Mouse (Mus musculus) hindbrain, embryonic 11.5 days (tissue): ENCODE data around the gene Carmil3. TPM values are rescaled to one million over a fixed set of nuclear protein-coding genes. Genes with fewer than 3 reads are reported as not detected.
A peak's percentile ranks its signal among the peaks of the same experiment; 100 is the strongest.

Experiments
- ATAC-seq: fragments of 200-750 bp; cut with Nextera tagmentation; 2 replicates; pipeline ENCODE4 v1.8.0; 2017; ENCODE audit warnings: mild to moderate bottlenecking, moderate TSS enrichment, moderate library complexity; ENCODE audit not compliant: low FRiP score
- DNase-seq: peaks from one replicate; pipeline ENCODE4 v3.0.0-alpha.2; 2015; ENCODE audit warnings: low spot score
- H3K27ac ChIP-seq: fragments of 300-500 bp; sonication (generic); 2 replicates; pipeline ENCODE4 v1.5.1; 2014; ENCODE audit warnings: mild to moderate bottlenecking, low read depth, low read length
- H3K27me3 ChIP-seq: fragments of 300-500 bp; sonication (generic); 2 replicates; pipeline ENCODE4 v1.6.1; 2014; ENCODE audit warnings: mild to moderate bottlenecking, low read length, moderate library complexity, mixed read lengths; ENCODE audit not compliant: control insufficient read depth, insufficient read depth
- H3K36me3 ChIP-seq: fragments of 300-500 bp; sonication (generic); 2 replicates; pipeline ENCODE4 v1.6.1; 2014; ENCODE audit warnings: mild to moderate bottlenecking, low read length, moderate library complexity, mixed read lengths; ENCODE audit not compliant: control insufficient read depth, insufficient read depth
- H3K4me1 ChIP-seq: fragments of 300-500 bp; sonication (generic); replicated peaks from 2 replicates; pipeline ENCODE4 v1.6.1; 2014; ENCODE audit warnings: low read length, mixed read lengths; ENCODE audit not compliant: control insufficient read depth, insufficient read depth
- H3K4me2 ChIP-seq: fragments of 300-500 bp; sonication (generic); replicated peaks from 2 replicates; pipeline ENCODE4 v1.6.1; 2014; ENCODE audit warnings: mild to moderate bottlenecking, low read depth, low read length
- H3K4me3 ChIP-seq: fragments of 300-500 bp; sonication (generic); 2 replicates; pipeline ENCODE4 v1.5.1; 2014; ENCODE audit warnings: low read depth, low read length
- H3K9ac ChIP-seq: fragments of 300-500 bp; sonication (generic); 2 replicates; pipeline ENCODE4 v1.6.1; 2014; ENCODE audit warnings: low read depth, low read length
- H3K9me3 ChIP-seq: fragments of 300-500 bp; sonication (generic); 2 replicates; pipeline ENCODE4 v1.6.1; 2016; ENCODE audit warnings: low read length; ENCODE audit not compliant: control insufficient read depth
- WGBS: fragments of 180-500 bp; shearing (Covaris S2); extraction: QIAGEN DNeasy Blood & Tissue Kit; methylation state at CpG from one replicate; pipeline ENCODE4 v1.1.7; 2014; 5-methylcytosine and 5-hydroxymethylcytosine counted together
- polyA plus RNA-seq: library from polyadenylated mRNA; unstranded; fragments of >200 nt; fragmentation: Nextera tagmentation; extraction: Ambion mirVana; gene quantifications from 2 replicates; pipeline ENCODE4 v1.2.1, GENCODE M21; 2014

The Carmil3 gene
- polyA plus RNA-seq, 1 experiment from 2014 or later, result 14.0 TPM

DNA sequence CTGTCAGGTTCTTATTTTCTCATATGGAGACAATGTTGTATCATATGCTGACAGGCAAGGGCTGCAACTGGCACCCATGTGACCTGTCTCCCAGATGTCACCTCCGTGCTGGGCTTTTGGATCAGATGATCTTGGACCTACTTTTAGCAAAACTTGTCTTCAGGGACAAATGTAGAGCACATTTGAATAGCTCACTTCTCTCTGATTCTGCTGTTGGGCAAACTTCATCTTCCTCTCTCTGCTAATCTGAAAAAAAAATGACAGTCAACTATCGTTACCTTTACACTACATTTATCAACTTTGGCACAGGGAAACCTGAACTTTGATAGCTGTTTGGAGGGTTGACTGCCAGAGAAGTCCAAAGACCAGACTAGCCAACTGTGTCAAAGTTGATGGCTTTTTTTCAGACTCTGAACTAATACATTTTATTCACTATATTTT, 22.1 kb upstream of the Carmil3 start:
- no peaks in the 10 kb centered on the region for H3K9me3 ChIP-seq
- no peaks in the 10 kb centered on the region for H3K36me3 ChIP-seq
- WGBS, result 88% methylated on average over 2 of the region's 2 CpGs
- H3K9ac ChIP-seq, result no peak overlapping the region
- DNase-seq (no peak), ATAC-seq (no peak)
- no peak overlapping the region for H3K4me3 ChIP-seq
- no peak overlapping the region for H3K27ac ChIP-seq
- H3K4me1 ChIP-seq, result no peaks in the 10 kb centered on the region
- H3K27me3 ChIP-seq, result no peaks in the 10 kb centered on the region
- no peak overlapping the region for H3K4me2 ChIP-seq

DNA sequence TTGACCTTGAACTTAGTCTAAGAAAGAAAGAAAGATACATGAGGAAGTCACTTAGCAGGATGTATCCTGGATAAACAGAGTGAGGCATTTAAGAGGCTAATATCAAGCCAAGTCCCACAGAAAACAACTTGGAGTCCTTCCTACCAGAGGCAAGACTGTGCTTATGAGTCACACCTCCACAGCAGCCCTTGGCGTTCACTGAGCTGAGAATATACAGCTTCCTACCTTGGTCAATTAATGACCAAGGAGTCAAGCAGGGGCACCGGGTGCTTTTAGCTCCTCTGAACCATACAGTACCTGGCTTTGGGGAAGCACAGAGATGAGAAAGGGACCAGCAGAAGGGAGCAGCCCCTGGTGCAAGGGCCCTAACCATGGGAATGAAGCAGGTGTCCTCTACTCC, 21.4 kb upstream of the Carmil3 start:
- no peak for ATAC-seq
- Histone ChIP-seq H3K36me3 (no peaks in the 10 kb centered on the region), H3K4me3 (no peak overlapping the region), H3K4me2 (no peak overlapping the region), H3K9ac (no peak overlapping the region), H3K27me3 (no peaks in the 10 kb centered on the region), H3K4me1 (no peaks in the 10 kb centered on the region), H3K27ac (no peak overlapping the region), H3K9me3 (no peaks in the 10 kb centered on the region)
- WGBS, result 71% methylated on average over 2 of the region's 2 CpGs
- DNase-seq, result no peak

DNA sequence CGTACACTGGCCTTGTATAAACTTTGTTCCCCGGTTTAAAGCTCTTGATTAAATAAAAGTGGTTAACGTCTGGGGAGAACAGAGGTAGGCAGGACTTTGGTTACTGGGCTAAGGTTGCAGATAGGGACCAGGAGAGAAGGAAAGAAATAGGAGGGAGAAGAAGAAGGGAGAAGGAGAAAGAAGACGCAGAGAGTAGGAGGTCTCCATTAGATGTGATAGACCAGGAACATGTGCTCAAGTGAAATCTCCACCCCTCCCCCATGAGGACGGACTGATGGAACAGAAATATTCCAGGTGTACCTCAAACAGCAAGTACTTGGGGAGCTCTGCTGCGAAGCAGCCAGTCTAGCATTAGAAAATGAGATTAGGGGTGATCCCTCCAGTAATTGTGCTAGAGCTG, 20.6 kb upstream of the Carmil3 start:
- no peak for DNase-seq
- no peak overlapping the region for H3K9ac ChIP-seq
- no peaks in the 10 kb centered on the region for H3K36me3 ChIP-seq
- H3K27ac ChIP-seq, result no peak overlapping the region
- no peaks in the 10 kb centered on the region for H3K9me3 ChIP-seq
- H3K4me2 ChIP-seq, result no peak overlapping the region
- no peak for ATAC-seq
- no peaks in the 10 kb centered on the region for H3K27me3 ChIP-seq
- H3K4me3 ChIP-seq, result no peak overlapping the region
- no peaks in the 10 kb centered on the region for H3K4me1 ChIP-seq
- 90% methylated on average over 6 of the region's 6 CpGs for whole genome bisulfite sequencing

DNA sequence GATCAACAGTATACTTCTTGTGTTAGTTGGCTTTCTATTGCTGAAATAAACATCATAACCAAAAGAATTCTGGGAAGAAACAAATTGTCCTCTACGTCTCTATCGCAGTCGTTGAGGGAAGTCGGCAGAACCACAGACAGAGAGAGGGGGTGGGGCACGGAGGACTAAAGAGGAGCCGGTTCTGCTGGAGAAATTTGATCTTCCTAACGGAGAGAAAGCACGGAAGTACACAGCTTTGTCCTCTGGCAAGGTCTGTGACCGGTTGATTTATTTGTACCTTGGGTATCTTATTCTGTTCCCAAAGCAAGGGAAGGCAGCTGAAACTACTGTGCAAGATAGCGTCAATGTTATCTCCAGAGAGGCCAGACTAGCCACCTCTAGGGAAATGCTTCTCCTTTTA, 19.6 kb upstream of the Carmil3 start:
- H3K4me3 ChIP-seq, result no peak overlapping the region
- 13% methylated on average over 10 of the region's 10 CpGs for WGBS
- H3K36me3 ChIP-seq, result no peaks in the 10 kb centered on the region
- H3K9me3 ChIP-seq, result no peaks in the 10 kb centered on the region
- H3K27ac ChIP-seq, result no peak overlapping the region
- ATAC-seq (no peak), DNase-seq (peak; percentile 10)
- no peaks in the 10 kb centered on the region for H3K4me1 ChIP-seq
- H3K9ac ChIP-seq, result no peak overlapping the region
- no peaks in the 10 kb centered on the region for H3K27me3 ChIP-seq
- H3K4me2 ChIP-seq, result no peak overlapping the region

DNA sequence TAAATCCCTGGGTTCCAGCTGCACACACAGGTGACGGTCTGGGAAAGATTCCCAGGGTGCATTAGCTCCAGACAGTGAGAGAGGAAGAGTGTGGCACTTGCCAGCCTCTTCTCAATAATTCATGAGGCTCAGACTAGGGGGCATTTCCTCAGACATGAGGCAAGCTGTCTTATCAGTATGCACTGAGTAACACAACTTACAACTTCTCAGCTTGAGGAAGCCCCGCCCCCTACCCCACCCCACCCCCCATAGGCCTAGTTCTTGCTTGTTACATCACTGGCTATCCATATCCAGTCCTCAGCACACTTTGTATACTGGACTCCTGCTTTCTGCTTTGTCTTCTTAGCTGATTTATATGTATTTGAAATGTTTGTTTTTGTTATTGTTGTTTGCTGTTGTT, 14.8 kb upstream of the Carmil3 start:
- Histone ChIP-seq H3K9me3 (no peaks in the 10 kb centered on the region), H3K27ac (no peak overlapping the region), H3K27me3 (no peaks in the 10 kb centered on the region), H3K4me1 (no peaks in the 10 kb centered on the region), H3K9ac (no peak overlapping the region), H3K4me3 (no peak overlapping the region), H3K36me3 (no peaks in the 10 kb centered on the region), H3K4me2 (no peak overlapping the region)
- ATAC-seq (no peak), DNase-seq (no peak)
- 62% methylated on average over 2 of the region's 2 CpGs for WGBS

DNA sequence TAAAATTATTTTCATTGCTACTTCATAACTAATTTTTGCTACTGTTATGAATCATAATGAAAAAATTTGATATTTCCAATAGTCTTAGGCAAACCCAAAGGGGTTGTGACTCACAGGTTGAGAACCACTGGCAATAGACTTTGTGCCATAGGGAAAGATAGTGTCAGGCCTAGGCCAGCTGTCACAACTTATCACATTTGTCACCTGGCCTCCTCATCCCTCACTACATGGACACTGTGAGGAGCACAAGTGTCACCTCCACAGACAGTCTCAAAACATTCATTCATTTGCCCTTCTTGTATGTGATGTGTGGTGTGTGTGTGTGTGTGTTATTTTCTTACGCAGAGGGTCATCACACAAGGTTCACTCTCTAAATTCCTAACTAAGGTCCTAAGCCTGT, 13.0 kb upstream of the Carmil3 start:
- no peak overlapping the region for H3K9ac ChIP-seq
- WGBS, result 96% methylated on average over 1 of the region's 1 CpGs
- H3K4me3 ChIP-seq, result no peak overlapping the region
- H3K9me3 ChIP-seq, result no peaks in the 10 kb centered on the region
- no peak for DNase-seq
- H3K27me3 ChIP-seq, result no peaks in the 10 kb centered on the region
- no peak for ATAC-seq
- H3K27ac ChIP-seq, result no peak overlapping the region
- H3K4me2 ChIP-seq, result no peak overlapping the region
- H3K4me1 ChIP-seq, result no peaks in the 10 kb centered on the region
- no peaks in the 10 kb centered on the region for H3K36me3 ChIP-seq

DNA sequence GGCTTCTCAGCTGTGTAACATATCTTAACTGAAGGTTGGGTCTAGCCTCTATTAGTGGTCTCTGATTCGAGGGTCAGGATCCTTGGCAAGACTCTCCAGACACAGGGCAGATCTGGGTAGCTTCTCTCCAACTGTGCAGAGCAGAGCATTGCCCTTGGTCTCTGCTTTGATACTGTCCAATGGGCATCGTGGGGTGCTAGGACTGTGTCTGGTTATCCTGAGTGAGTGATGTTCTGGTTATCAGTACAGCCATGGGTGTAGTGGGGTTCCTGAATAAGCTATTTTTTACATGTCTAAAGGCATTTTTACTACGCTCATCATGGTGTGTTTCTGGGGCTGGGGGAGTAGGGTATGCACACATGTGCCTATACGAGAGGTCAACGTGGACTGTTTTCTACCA, 12.6 kb upstream of the Carmil3 start:
- Histone ChIP-seq H3K4me3 (no peak overlapping the region), H3K9ac (no peak overlapping the region), H3K27me3 (no peaks in the 10 kb centered on the region), H3K4me2 (no peak overlapping the region), H3K27ac (no peak overlapping the region), H3K36me3 (no peaks in the 10 kb centered on the region), H3K4me1 (no peaks in the 10 kb centered on the region), H3K9me3 (no peaks in the 10 kb centered on the region)
- 91% methylated on average over 5 of the region's 5 CpGs for WGBS
- ATAC-seq (no peak), DNase-seq (no peak)

DNA sequence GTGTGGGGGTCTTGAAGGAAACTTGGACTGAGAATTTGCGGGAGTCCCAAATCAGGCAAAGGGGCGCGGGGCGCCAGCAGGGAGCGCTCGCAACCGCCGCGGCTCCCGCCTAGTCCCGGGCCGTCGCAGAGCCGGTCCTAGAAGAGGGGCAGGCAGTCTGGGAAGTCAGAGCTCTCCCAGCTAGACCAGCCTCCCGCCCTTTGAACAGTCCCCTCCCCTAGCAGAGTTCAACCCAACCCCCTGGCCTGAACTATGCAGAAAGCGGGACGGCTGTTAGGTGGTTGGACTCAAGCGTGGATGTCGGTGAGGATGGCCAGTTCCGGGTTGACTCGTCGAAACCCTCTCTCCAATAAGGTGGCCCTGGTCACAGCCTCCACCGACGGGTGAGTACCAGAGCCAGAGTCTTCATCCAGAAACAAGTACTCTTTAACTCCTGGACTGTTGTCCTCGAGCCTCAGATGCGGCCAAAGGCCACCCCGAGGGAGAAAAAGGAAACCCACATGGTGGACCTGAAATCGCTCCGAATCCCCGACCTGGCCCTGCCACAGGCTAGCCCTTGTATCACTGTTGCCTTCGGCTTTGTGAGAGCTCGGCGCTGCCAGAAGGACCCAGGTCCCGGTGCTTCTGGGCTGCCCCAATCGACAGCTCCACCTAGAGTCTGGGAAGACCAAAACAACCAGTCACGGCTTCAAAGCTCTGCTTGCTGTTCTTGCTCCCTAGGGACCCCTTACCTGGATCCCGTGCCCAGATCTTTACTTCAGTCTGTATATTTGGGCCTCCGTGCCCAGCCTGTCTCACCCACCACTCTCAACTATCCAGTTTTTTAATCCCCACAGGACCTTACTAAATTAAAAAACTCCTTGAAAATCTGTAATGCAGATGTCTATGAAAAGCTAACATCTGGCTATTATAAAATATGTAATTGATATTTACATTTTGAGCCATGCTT, 11.5 kb upstream of the Carmil3 start, which contains the start of gene Dhrs4:
Gene Dhrs4 (plus strand): TSS at position 108 of the 949 bp plus-strand sequence.
- H3K4me2 ChIP-seq, result peak within 1 kb of the TSS; percentile 58
- H3K4me1 ChIP-seq, result no peaks in the 10 kb centered on the region
- no peaks in the 10 kb centered on the region for H3K36me3 ChIP-seq
- ATAC-seq (peak; percentile 95), DNase-seq (peak; percentile 81)
- H3K27me3 ChIP-seq, result no peaks in the 10 kb centered on the region
- H3K27ac ChIP-seq, result peak within 1 kb of the TSS; percentile 68; the same call in 1 of the 2 replicates
- H3K4me3 ChIP-seq, result peak within 1 kb of the TSS; percentile 54
- H3K9me3 ChIP-seq, result no peaks in the 10 kb centered on the region
- H3K9ac ChIP-seq, result peak within 1 kb of the TSS; percentile 80
- 1% methylated on average over 38 of the region's 38 CpGs for WGBS

DNA sequence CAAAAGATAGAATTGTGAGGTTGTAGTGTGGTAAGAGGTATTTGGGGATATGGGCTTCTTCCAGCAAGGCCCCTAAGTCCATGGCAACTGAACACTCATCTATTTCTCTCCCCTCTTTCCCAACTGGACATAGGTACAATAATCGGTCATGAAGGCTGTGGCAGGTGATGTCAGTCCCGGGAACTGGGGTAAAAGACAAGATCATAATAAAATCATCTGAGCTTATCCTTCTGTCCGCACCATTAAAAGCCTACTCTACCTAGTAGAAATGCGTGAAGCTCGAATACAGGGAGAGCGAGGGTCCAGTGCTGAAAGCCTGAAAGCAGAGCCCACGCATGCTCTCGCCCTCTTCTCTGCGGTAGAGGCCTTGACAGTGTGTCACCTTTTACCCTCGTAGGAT, 10.8 kb upstream of the Carmil3 start:
- Histone ChIP-seq H3K4me2 (no peak overlapping the region), H3K36me3 (no peaks in the 10 kb centered on the region), H3K9ac (no peak overlapping the region), H3K4me3 (no peak overlapping the region), H3K4me1 (no peaks in the 10 kb centered on the region), H3K27me3 (no peaks in the 10 kb centered on the region), H3K9me3 (no peaks in the 10 kb centered on the region), H3K27ac (no peak overlapping the region)
- 96% methylated on average over 10 of the region's 10 CpGs for WGBS
- DNase-seq, result no peak
- ATAC-seq, result no peak
